Mouse (Mus musculus) megakaryocyte, embryonic 14.5 days (primary cell): ENCODE measurements around the gene Syne3.

ENCODE experiments used
- FLI1 ChIP-seq: IDR thresholded peaks from 2 replicates; pipeline ENCODE4 v1.6.1; 2012; ENCODE audit warnings: low read length, inconsistent platforms, mixed read lengths
- GATA1 ChIP-seq: IDR thresholded peaks from 3 replicates; pipeline ENCODE4 v1.6.1; 2012; ENCODE audit warnings: mixed read lengths, low read length, inconsistent platforms, borderline replicate concordance

DNA sequence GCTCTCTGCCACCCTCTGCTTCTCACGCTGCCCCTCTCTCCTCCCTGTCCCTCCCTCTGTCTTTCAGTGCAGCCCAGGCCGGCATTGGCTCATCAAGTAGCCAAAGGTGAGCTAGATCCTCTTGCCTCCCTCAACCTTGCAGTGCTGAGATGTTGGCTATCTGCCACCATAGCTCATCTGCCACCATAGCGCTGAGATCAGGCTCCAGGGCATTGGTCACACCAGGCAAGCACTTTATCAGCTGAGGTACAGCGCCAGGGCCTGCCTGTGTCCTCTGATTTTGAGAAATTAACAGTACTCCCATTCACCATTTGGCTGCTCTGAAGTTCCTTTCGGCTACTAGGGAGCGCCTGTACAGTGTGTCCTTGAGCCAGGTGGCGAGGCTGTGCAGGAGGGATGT lies 31.3 kb upstream of the Syne3 start:
- TF ChIP-seq GATA1 (no peak), FLI1 (no peak)
